Mouse (Mus musculus) CH12.LX (cell line): ENCODE data around the gene H2al3. TPM values are rescaled to one million over a fixed set of nuclear protein-coding genes. Genes with fewer than 3 reads are reported as not detected.

Experiments
- DNase-seq: peaks from one replicate; pipeline ENCODE4 v3.0.0-alpha.2; 2013; ENCODE audit errors: extremely low read depth
- H3K27ac ChIP-seq: 2 replicates; pipeline ENCODE4 v1.5.1; 2012; ENCODE audit warnings: low read depth, mild to moderate bottlenecking, control low read depth, moderate library complexity; ENCODE audit not compliant: insufficient read depth
- H3K27me3 ChIP-seq: replicated peaks from 2 replicates; pipeline ENCODE3; 2012; ENCODE audit warnings: inconsistent platforms
- H3K36me3 ChIP-seq, 2 experiments: replicated peaks in 1 of 2; 2 replicates each; pipeline versions ENCODE3 to v1.6.1; 2012; ENCODE audit warnings: inconsistent platforms in 1 of 2, low read length in 1 of 2, mild to moderate bottlenecking in 1 of 2, mixed read lengths in 1 of 2, moderate library complexity in 1 of 2; ENCODE audit not compliant: control insufficient read depth in 1 of 2, insufficient read depth in 1 of 2
- H3K4me1 ChIP-seq, 2 experiments: 2 replicates each; pipeline ENCODE4 v1.6.1; 2012; ENCODE audit warnings: inconsistent platforms in 1 of 2, moderate library complexity in 1 of 2; ENCODE audit not compliant: insufficient read depth in 2 of 2, control insufficient read depth in 1 of 2
- H3K4me2 ChIP-seq: 2 replicates; pipeline ENCODE4 v1.6.1; 2012; ENCODE audit warnings: low read depth, mild to moderate bottlenecking, control low read depth; ENCODE audit not compliant: poor library complexity, insufficient read depth, severe bottlenecking
- H3K4me3 ChIP-seq, 3 experiments: fragments of 150-350 bp in 1 of 3; sonication (generic) in 1 of 3; replicated peaks in 1 of 3; 2 replicates each; pipeline versions ENCODE3 to v1.5.1; 2011 to 2012; ENCODE audit warnings: low read depth in 2 of 3, low read length in 2 of 3, mild to moderate bottlenecking in 2 of 3, moderate library complexity in 2 of 3, control low read depth in 1 of 3, improper control_type of control experiment in 1 of 3, inconsistent platforms in 1 of 3, mixed read lengths in 1 of 3; ENCODE audit not compliant: poor library complexity in 1 of 3
- H3K79me2 ChIP-seq: replicated peaks from 2 replicates; pipeline ENCODE4 v1.6.1; 2012; ENCODE audit warnings: mild to moderate bottlenecking, moderate library complexity; ENCODE audit not compliant: control insufficient read depth, poor library complexity, insufficient read depth, severe bottlenecking; ENCODE audit errors: extremely low read depth
- H3K9ac ChIP-seq: 2 replicates; pipeline ENCODE4 v1.6.1; 2012; ENCODE audit warnings: low read depth, mild to moderate bottlenecking, control low read depth, moderate library complexity; ENCODE audit not compliant: insufficient read depth
- H3K9me3 ChIP-seq: replicated peaks from 2 replicates; pipeline ENCODE3; 2012; ENCODE audit warnings: low read length, inconsistent platforms, mixed read lengths
- KAT2A ChIP-seq: IDR thresholded peaks from 2 replicates; pipeline ENCODE4 v1.6.1; 2012; ENCODE audit warnings: low read length, improper control_type of control experiment, inconsistent platforms; ENCODE audit not compliant: insufficient replicate concordance
- MAFK ChIP-seq: IDR thresholded peaks from 2 replicates; pipeline ENCODE4 v1.6.1; 2011; ENCODE audit warnings: low read length, improper control_type of control experiment; ENCODE audit not compliant: insufficient replicate concordance
- NRF1 ChIP-seq: IDR thresholded peaks from 2 replicates; pipeline ENCODE4 v1.6.1; 2014; ENCODE audit warnings: low read depth, mild to moderate bottlenecking, inconsistent platforms, low read length, improper control_type of control experiment, moderate library complexity
- SMC3 ChIP-seq: IDR thresholded peaks from 2 replicates; pipeline ENCODE4 v1.6.1; 2011; ENCODE audit warnings: low read depth, low read length, improper control_type of control experiment
- UBTF ChIP-seq: IDR thresholded peaks from 2 replicates; pipeline ENCODE4 v1.6.1; 2012; ENCODE audit warnings: low read depth, mild to moderate bottlenecking, inconsistent platforms, low read length, improper control_type of control experiment, moderate library complexity
- dilution Hi-C: fragments of 300-500 bp; cut with MboI; formaldehyde crosslinking; loops from 2 replicates; pipeline ENCODE4 v1.14.3; 2020; ENCODE audit warnings: low sequenced_read_pairs; ENCODE audit not compliant: extremely low pct_unique_long_range_greater_than_20kb, extremely low pct_ligation_motif_present
- in situ Hi-C: fragments of 300-500 bp; cut with MboI; formaldehyde crosslinking; loops from 3 replicates; pipeline ENCODE4 v1.14.3; 2019; ENCODE audit warnings: low sequenced_read_pairs, low pct_ligation_motif_present, low pct_unique_long_range_greater_than_20kb, mixed read lengths
- polyA plus RNA-seq: library from polyadenylated mRNA; unstranded; fragments of >175 nt; gene quantifications from 2 replicates; pipeline ENCODE4 v1.2.1, GENCODE M21; 2012; ENCODE audit warnings: low read depth; ENCODE audit not compliant: insufficient read length
- total RNA-seq, 2 experiments: library from RNA; depleted of rRNA; stranded (reverse); fragments of 300-350 nt in 1 of 2; fragments of >200 nt in 1 of 2; gene quantifications; 2 replicates each; pipeline ENCODE4 v1.2.3; 2012 to 2014

Gene H2al3
- total and polyA plus RNA-seq, 3 experiments, result not detected

DNA sequence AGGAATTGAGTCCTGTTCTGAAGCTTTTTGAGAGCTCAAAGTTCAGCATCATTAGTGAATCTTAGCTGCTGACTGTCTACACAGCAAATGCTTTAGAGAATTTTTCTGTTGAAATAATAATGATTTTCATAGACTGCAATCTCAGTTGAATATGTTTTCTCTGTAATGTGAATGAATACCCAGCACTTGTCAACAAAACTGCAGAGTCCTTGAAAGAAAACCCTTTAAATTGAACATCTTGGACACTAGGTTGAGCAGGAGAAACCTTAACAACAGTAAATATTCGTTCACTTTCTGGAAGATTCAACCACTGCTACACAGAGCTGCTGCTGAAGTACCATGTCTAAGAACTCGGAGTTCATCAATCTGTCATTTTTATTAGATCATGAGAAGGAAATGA lies 35.8 kb downstream of the H2al3 start, which contains the start of gene Sytl5:
Sytl5 (plus strand) TSS at position 301 of the 400 bp plus-strand sequence.
- no peak for DNase-seq
- dilution Hi-C loops (no loop called here), in situ Hi-C loops (no loop called here)
- no peak within 1 kb of the TSS for H3K4me2 ChIP-seq
- H3K4me3 ChIP-seq, result no peak within 1 kb of the TSS
- no peak within 1 kb of the TSS for H3K9ac ChIP-seq
- TF ChIP-seq UBTF (no peak), MAFK (no peak), KAT2A (no peak), SMC3 (no peak), NRF1 (no peak)
- H3K27ac ChIP-seq, result no peak within 1 kb of the TSS
- no peaks in the 10 kb centered on the region for H3K27me3 ChIP-seq
- no peaks in the 10 kb centered on the region for H3K4me1 ChIP-seq
- H3K9me3 ChIP-seq, result no peaks in the 10 kb centered on the region
- no peaks in the 10 kb centered on the region for H3K36me3 ChIP-seq
- no peaks in the 10 kb centered on the region for H3K79me2 ChIP-seq

Other genes starting within 250 kb of the H2al3 start
- gene Dynlt3, start 186.7 kb upstream of the H2al3 start, total RNA-seq (2012; rRNA removed), result 26.8 and 27.9 TPM in 2 replicates
- gene Dynlt3, start 186.7 kb upstream of the H2al3 start, total RNA-seq (2014; rRNA removed), result 73.7 and 90.4 TPM in 2 replicates
- gene Dynlt3, start 186.7 kb upstream of the H2al3 start, polyA plus RNA-seq, result 40.0 and 45.8 TPM in 2 replicates
- gene Hypm, start 2.8 kb upstream of the H2al3 start, total RNA-seq (2012; rRNA removed), result not detected in 2 replicates
- not detected in 2 replicates for gene Hypm, start 2.8 kb upstream of the H2al3 start, total RNA-seq (2014; rRNA removed)
- not detected in 2 replicates for gene Hypm, start 2.8 kb upstream of the H2al3 start, polyA plus RNA-seq
- 0.08 and 0.13 TPM in 2 replicates for gene Sytl5, start 35.9 kb downstream of the H2al3 start, total RNA-seq (2012; rRNA removed)
- 0.09 TPM in 1 of 2 replicates, not detected in the other for gene Sytl5, start 35.9 kb downstream of the H2al3 start, total RNA-seq (2014; rRNA removed)
- gene Sytl5, start 35.9 kb downstream of the H2al3 start, polyA plus RNA-seq, result 0.10 TPM in 1 of 2 replicates, not detected in the other